Mouse (Mus musculus): Measurements from ENCODE around the gene Dnah1.

DNA sequence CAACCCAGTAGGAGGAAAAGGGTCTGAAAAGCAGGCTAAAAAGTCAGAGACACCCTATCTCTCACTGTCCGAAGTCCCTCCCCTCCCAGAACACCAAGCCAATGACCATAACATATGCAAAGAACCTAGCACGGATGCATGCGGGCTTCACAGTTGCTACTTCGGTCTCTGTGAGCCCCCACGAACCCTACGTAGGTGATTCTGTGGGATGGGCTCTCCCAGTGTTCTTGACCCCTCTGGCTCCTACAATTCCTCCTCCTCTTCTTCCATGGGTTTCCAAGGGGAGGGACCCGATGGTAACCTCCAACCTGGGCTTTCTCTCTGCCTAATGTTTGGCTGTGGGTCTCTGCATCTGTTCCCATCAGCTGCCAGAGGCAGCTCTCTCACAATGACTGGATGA is 3.1 kb upstream of the Dnah1 start:
- TF ChIP-seq CTCF (IDR thresholded peaks at IDR 0.05; ENCODE audit: low read depth, low read length) = no peak
- TF ChIP-seq POLR2A (IDR thresholded peaks at IDR 0.05; ENCODE audit: borderline replicate concordance, low read depth, low read length) = no peak
